Mouse (Mus musculus) embryonic fibroblast, embryonic 13.5 days (primary cell): Measurements from ENCODE around the gene Il6st.

ENCODE experiments used
- CTCF ChIP-seq: IDR thresholded peaks from 2 replicates; pipeline ENCODE4 v1.5.1; 2011; ENCODE audit warnings: mild to moderate bottlenecking, control low read depth, low read length, moderate library complexity, borderline replicate concordance; ENCODE audit not compliant: insufficient read depth
- POLR2A ChIP-seq: IDR thresholded peaks from 2 replicates; pipeline ENCODE4 v1.6.1; 2011; ENCODE audit warnings: low read depth, mild to moderate bottlenecking, control low read depth, low read length, moderate library complexity

GRCm38 (mm10) chr13:112473757-112474755 is 10.2 kb downstream of the Il6st start:
- no peak for TF ChIP-seq POLR2A
- TF ChIP-seq CTCF: no peak
